Mouse (Mus musculus) myocyte (in vitro differentiated cells): ENCODE measurements around the gene Fam129b. TPM values are rescaled to one million over a fixed set of nuclear protein-coding genes. Genes with fewer than 3 reads are reported as not detected.
A peak's percentile ranks its signal among the peaks of the same experiment; 100 is the strongest.

Experiments used
- H3K27me3 ChIP-seq: one replicate; pipeline ENCODE4 v1.6.1; 2011; ENCODE audit not compliant: control insufficient read depth, insufficient read depth, insufficient read length
- H3K36me3 ChIP-seq: one replicate; pipeline ENCODE4 v1.6.1; 2011; ENCODE audit not compliant: control insufficient read depth, insufficient read depth
- H3K4me2 ChIP-seq: one replicate; pipeline ENCODE4 v1.6.1; 2011; ENCODE audit warnings: low read depth, control low read depth
- H3K4me3 ChIP-seq: one replicate; pipeline ENCODE4 v1.5.1; 2011; ENCODE audit warnings: mild to moderate bottlenecking, control low read depth, moderate library complexity
- H3K79me2 ChIP-seq: one replicate; pipeline ENCODE4 v1.6.1; 2011; ENCODE audit not compliant: control insufficient read depth, insufficient read depth
- H3ac ChIP-seq: one replicate; pipeline ENCODE4 v1.6.1; 2011; ENCODE audit not compliant: control insufficient read depth, insufficient read length
- CEBPB ChIP-seq: IDR thresholded peaks from 2 replicates; pipeline ENCODE4 v1.6.1; 2011; ENCODE audit warnings: mild to moderate bottlenecking, moderate library complexity; ENCODE audit not compliant: poor library complexity, insufficient read depth, severe bottlenecking
- E2F4 ChIP-seq: IDR thresholded peaks from one replicate; pipeline ENCODE4 v1.6.1; 2011; ENCODE audit warnings: mild to moderate bottlenecking, control low read depth, moderate library complexity; ENCODE audit not compliant: insufficient read depth
- MAX ChIP-seq: IDR thresholded peaks from one replicate; pipeline ENCODE4 v1.6.1; 2011; ENCODE audit warnings: low read depth, mild to moderate bottlenecking, control low read depth
- MYOD1 ChIP-seq, 3 experiments: IDR thresholded peaks; one replicate each; pipeline ENCODE4 v1.6.1; 2011; ENCODE audit warnings: control low read depth in 2 of 3, low read depth in 2 of 3, mild to moderate bottlenecking in 2 of 3, moderate library complexity in 1 of 3; ENCODE audit not compliant: insufficient read length in 2 of 3, control insufficient read depth in 1 of 3
- MYOG ChIP-seq, 3 experiments: IDR thresholded peaks; one replicate each; pipeline ENCODE4 v1.6.1; 2011; ENCODE audit warnings: control low read depth in 2 of 3, low read depth in 2 of 3, mild to moderate bottlenecking in 2 of 3; ENCODE audit not compliant: insufficient read length in 2 of 3, control insufficient read depth in 1 of 3, insufficient read depth in 1 of 3
- POLR2A ChIP-seq: IDR thresholded peaks from one replicate; pipeline ENCODE4 v1.6.1; 2011; ENCODE audit warnings: low read depth, mild to moderate bottlenecking, control low read depth, moderate library complexity; ENCODE audit not compliant: insufficient read length
- POLR2AphosphoS2 ChIP-seq: IDR thresholded peaks from one replicate; pipeline ENCODE4 v1.6.1; 2011; ENCODE audit warnings: low read depth, control low read depth; ENCODE audit not compliant: insufficient read length
- REST ChIP-seq: IDR thresholded peaks from one replicate; pipeline ENCODE4 v1.6.1; 2011; ENCODE audit warnings: mild to moderate bottlenecking, control low read depth, moderate library complexity; ENCODE audit not compliant: insufficient read depth, insufficient read length
- SRF ChIP-seq: IDR thresholded peaks from one replicate; pipeline ENCODE4 v1.6.1; 2011; ENCODE audit warnings: low read depth; ENCODE audit not compliant: control insufficient read depth, insufficient read length
- TCF12 ChIP-seq: IDR thresholded peaks from one replicate; pipeline ENCODE4 v1.6.1; 2011; ENCODE audit warnings: mild to moderate bottlenecking, control low read depth; ENCODE audit not compliant: poor library complexity, insufficient read depth, severe bottlenecking
- TCF3 ChIP-seq: IDR thresholded peaks from one replicate; pipeline ENCODE4 v1.6.1; 2011; ENCODE audit warnings: low read depth, control low read depth; ENCODE audit not compliant: insufficient read length
- USF1 ChIP-seq: IDR thresholded peaks from one replicate; pipeline ENCODE4 v1.6.1; 2011; ENCODE audit warnings: low read depth, mild to moderate bottlenecking, control low read depth, moderate library complexity
- polyA plus RNA-seq: library from polyadenylated mRNA; unstranded; fragments of >200 nt; fragmentation: generic; extraction: Trizol; gene quantifications from one replicate; pipeline ENCODE4 v1.2.1, GENCODE M21; 2012; ENCODE audit warnings: missing spikeins

Gene Fam129b
- 204 TPM for polyA plus RNA-seq

GRCm38 (mm10) chr2:32875675-32876489, at the start of gene Fam129b:
TSS of gene Fam129b (plus strand) at chr2:32876114.
- H3K79me2 ChIP-seq, result peaks cover 59% of the 10 kb centered on the region
- no peak for TF ChIP-seq USF1
- no peak for TF ChIP-seq TCF3
- TF ChIP-seq SRF, result peak; percentile 52
- TF ChIP-seq MYOG (IDR thresholded peaks at IDR 0.05; ENCODE audit: control insufficient read depth in 1 of 3, insufficient read depth in 1 of 3, insufficient read length in 2 of 3, low read depth in 2 of 3), result peak; percentile 51 to 89 (median 70)
- peak; percentile 79 for TF ChIP-seq CEBPB
- no peak for TF ChIP-seq REST
- TF ChIP-seq POLR2A, result peak; percentile 79
- TF ChIP-seq MYOD1 (IDR thresholded peaks at IDR 0.05; ENCODE audit: control insufficient read depth in 1 of 3, insufficient read length in 2 of 3, low read depth in 2 of 3), result peak in 2 of 3 experiments; percentile 74 to 86
- peak; percentile 90 for TF ChIP-seq POLR2AphosphoS2
- TF ChIP-seq TCF12, result no peak
- H3K27me3 ChIP-seq, result no peaks in the 10 kb centered on the region
- peak within 1 kb of the TSS; percentile 96 for H3K4me3 ChIP-seq
- H3K36me3 ChIP-seq, result no peaks in the 10 kb centered on the region
- H3K4me2 ChIP-seq, result peak within 1 kb of the TSS; percentile 92
- peak within 1 kb of the TSS; percentile 95 for H3ac ChIP-seq

DNA sequence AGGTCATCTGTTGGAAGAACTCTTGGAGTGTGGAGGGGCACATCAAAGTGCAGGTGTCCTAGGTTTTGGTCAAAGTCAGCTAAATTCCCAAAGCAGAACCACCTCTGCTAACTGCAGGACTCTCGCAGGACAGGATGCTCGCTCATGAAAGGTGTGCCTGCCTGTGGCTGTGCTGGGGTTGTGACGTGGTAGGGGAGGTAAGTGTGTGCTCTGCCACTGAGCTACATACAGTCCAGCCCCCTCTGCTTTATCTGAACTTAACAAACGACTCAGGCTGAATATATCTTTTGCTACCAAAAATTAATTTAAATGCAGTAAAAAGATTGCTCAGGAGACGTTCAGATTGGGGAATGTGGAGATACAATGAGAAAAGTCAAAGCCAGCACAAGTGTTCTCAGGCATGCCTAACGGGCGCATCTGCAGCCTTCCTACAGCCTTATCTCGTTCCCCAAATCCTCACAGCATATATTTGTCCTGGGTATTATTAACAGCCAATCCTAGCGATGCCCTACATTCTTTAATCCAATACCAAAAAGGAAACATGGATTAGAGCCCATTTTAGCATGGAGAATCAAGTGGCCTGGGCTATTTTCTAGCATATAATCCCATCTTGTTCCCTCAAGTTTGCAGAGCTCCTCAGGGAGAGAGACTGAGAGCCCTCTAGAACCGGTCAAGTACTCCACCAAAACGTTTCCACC, 46.8 kb upstream of the Fam129b start:
- Histone ChIP-seq H3ac (no peak overlapping the region), H3K4me2 (no peak overlapping the region), H3K4me3 (no peak overlapping the region), H3K79me2 (peaks cover 6% of the 10 kb centered on the region), H3K27me3 (no peaks in the 10 kb centered on the region), H3K36me3 (no peaks in the 10 kb centered on the region)
- TF ChIP-seq E2F4 (no peak), MAX (no peak), MYOD1 (IDR thresholded peaks at IDR 0.05; ENCODE audit: control insufficient read depth in 1 of 3, insufficient read length in 2 of 3, low read depth in 2 of 3) (no peak), CEBPB (no peak), SRF (no peak), TCF3 (no peak), POLR2AphosphoS2 (no peak), REST (no peak), TCF12 (no peak)

DNA sequence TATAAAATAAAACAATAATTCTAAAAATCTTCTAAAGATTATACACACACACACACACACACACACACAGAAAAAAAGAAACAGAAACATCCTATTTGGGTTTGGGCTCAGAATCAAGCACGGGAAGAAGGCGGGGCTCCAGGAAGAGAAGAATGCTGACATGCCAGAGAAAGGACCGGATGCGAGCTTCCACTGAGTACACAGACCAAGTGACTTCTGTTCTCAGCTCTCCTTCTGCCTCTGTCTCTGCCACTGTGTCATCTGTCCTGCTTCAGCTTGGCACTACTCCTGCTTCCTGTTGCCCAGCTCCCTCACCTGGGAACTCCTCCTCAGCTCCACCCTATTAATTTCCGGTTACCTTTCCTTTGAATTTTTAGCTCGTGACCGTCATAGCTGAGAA, 41.4 kb upstream of the Fam129b start:
- Histone ChIP-seq H3K36me3 (no peaks in the 10 kb centered on the region), H3ac (no peak overlapping the region), H3K79me2 (peaks cover 8% of the 10 kb centered on the region), H3K4me3 (no peak overlapping the region), H3K4me2 (no peak overlapping the region), H3K27me3 (no peaks in the 10 kb centered on the region)
- TF ChIP-seq POLR2AphosphoS2 (no peak), TCF12 (no peak), MAX (no peak), E2F4 (no peak), SRF (no peak), MYOG (IDR thresholded peaks at IDR 0.05; ENCODE audit: control insufficient read depth in 1 of 3, insufficient read depth in 1 of 3, insufficient read length in 2 of 3, low read depth in 2 of 3) (no peak), TCF3 (no peak), CEBPB (no peak), REST (no peak), MYOD1 (IDR thresholded peaks at IDR 0.05; ENCODE audit: control insufficient read depth in 1 of 3, insufficient read length in 2 of 3, low read depth in 2 of 3) (no peak), POLR2A (no peak), USF1 (no peak)

GRCm38 (mm10) chr2:32835588-32835987, 40.3 kb upstream of the Fam129b start:
- Histone ChIP-seq H3K36me3 (no peaks in the 10 kb centered on the region), H3ac (no peak overlapping the region), H3K79me2 (peaks cover 12% of the 10 kb centered on the region), H3K4me2 (peak overlapping the region; percentile 1), H3K27me3 (no peaks in the 10 kb centered on the region), H3K4me3 (no peak overlapping the region)
- TF ChIP-seq TCF12 (no peak), TCF3 (no peak), E2F4 (no peak), POLR2AphosphoS2 (no peak), MYOG (IDR thresholded peaks at IDR 0.05; ENCODE audit: control insufficient read depth in 1 of 3, insufficient read depth in 1 of 3, insufficient read length in 2 of 3, low read depth in 2 of 3) (no peak), POLR2A (no peak), USF1 (no peak), CEBPB (no peak), REST (no peak), MAX (no peak), MYOD1 (IDR thresholded peaks at IDR 0.05; ENCODE audit: control insufficient read depth in 1 of 3, insufficient read length in 2 of 3, low read depth in 2 of 3) (no peak), SRF (no peak)
